Mouse (Mus musculus) megakaryocyte, embryonic 14.5 days (primary cell): Measurements from ENCODE around the gene Rasgef1b.

Experiments used
- FLI1 ChIP-seq: IDR thresholded peaks from 2 replicates; pipeline ENCODE4 v1.6.1; 2012; ENCODE audit warnings: low read length, inconsistent platforms, mixed read lengths
- GATA1 ChIP-seq: IDR thresholded peaks from 3 replicates; pipeline ENCODE4 v1.6.1; 2012; ENCODE audit warnings: mixed read lengths, low read length, inconsistent platforms, borderline replicate concordance

DNA sequence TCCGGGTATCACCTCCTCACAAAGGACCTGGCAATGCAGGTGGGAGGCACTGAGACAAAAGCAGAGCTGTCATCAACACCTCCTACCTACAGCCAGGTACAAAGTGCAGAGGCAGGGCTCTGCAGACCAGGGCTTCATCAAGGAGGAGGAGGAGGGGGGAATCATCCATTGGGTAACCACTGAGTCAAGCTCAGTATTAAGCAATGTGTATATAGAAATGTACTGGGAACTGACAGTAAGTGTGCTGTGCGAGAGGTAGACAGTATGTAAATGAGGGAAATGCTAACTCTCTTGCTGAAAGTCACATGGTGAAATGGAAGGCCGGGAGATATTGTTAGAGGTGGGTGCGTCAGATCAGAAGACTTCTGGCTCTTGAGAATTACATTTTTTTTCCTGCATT is 294.6 kb downstream of the Rasgef1b start:
- no peak for TF ChIP-seq GATA1
- no peak for TF ChIP-seq FLI1
